Mouse (Mus musculus) stomach, postnatal 0 days (tissue): ENCODE measurements around the gene Rmnd5a. TPM values are rescaled to one million over a fixed set of nuclear protein-coding genes. Genes with fewer than 3 reads are reported as not detected.
A peak's percentile ranks its signal among the peaks of the same experiment; 100 is the strongest.

Experiments used
- ATAC-seq: fragments of 200-750 bp; cut with Nextera tagmentation; 2 replicates; pipeline ENCODE4 v1.8.0; 2017; ENCODE audit not compliant: low FRiP score, low TSS enrichment
- DNase-seq: peaks from one replicate; pipeline ENCODE4 v3.0.0-alpha.2; 2016; ENCODE audit warnings: low spot score
- H3K27ac ChIP-seq: fragments of 300-500 bp; sonication (generic); replicated peaks from 2 replicates; pipeline ENCODE4 v1.5.1; 2014; ENCODE audit warnings: mild to moderate bottlenecking, control low read depth
- H3K27me3 ChIP-seq: fragments of 300-500 bp; sonication (generic); 2 replicates; pipeline ENCODE4 v1.6.1; 2014; ENCODE audit warnings: low read length; ENCODE audit not compliant: control insufficient read depth, insufficient read depth
- H3K36me3 ChIP-seq: fragments of 300-500 bp; sonication (generic); 2 replicates; pipeline ENCODE4 v1.6.1; 2014; ENCODE audit warnings: low read length, mixed read lengths; ENCODE audit not compliant: control insufficient read depth, insufficient read depth
- H3K4me1 ChIP-seq: fragments of 300-500 bp; sonication (generic); replicated peaks from 2 replicates; pipeline ENCODE4 v1.6.1; 2014; ENCODE audit warnings: antibody characterized with exemption; ENCODE audit not compliant: control insufficient read depth, insufficient read depth
- H3K4me2 ChIP-seq: fragments of 300-500 bp; sonication (generic); replicated peaks from 2 replicates; pipeline ENCODE4 v1.6.1; 2014; ENCODE audit warnings: low read depth, mild to moderate bottlenecking, control low read depth, moderate library complexity
- H3K4me3 ChIP-seq: fragments of 300-500 bp; sonication (generic); 2 replicates; pipeline ENCODE4 v1.5.1; 2014; ENCODE audit warnings: low read depth, low read length, control low read depth
- H3K9ac ChIP-seq: fragments of 300-500 bp; sonication (generic); 2 replicates; pipeline ENCODE4 v1.6.1; 2014; ENCODE audit warnings: mild to moderate bottlenecking, low read length, control low read depth, mixed read lengths
- H3K9me3 ChIP-seq: fragments of 300-500 bp; sonication (generic); 2 replicates; pipeline ENCODE4 v1.6.1; 2016; ENCODE audit warnings: low read length; ENCODE audit not compliant: control insufficient read depth
- CTCF ChIP-seq: IDR thresholded peaks from 2 replicates; pipeline ENCODE4 v1.5.1; 2016; ENCODE audit warnings: antibody characterized with exemption, low read depth, mild to moderate bottlenecking, moderate library complexity
- EP300 ChIP-seq: optimal IDR thresholded peaks from 2 replicates; pipeline ENCODE3; 2016; ENCODE audit warnings: antibody characterized with exemption
- WGBS: fragments of 180-500 bp; shearing (Covaris S2); extraction: QIAGEN DNeasy Blood & Tissue Kit; methylation state at CpG from one replicate; pipeline ENCODE4 v1.1.7; 2014; 5-methylcytosine and 5-hydroxymethylcytosine counted together
- polyA plus RNA-seq: library from polyadenylated mRNA; unstranded; fragments of >200 nt; fragmentation: Nextera tagmentation; extraction: Ambion mirVana; gene quantifications from 2 replicates; pipeline ENCODE4 v1.2.1, GENCODE M21; 2015

The Rmnd5a gene
- polyA plus RNA-seq, 1 experiment from 2014 or later, result 11.3 TPM

GRCm38 (mm10) chr6:71439506-71440216, 776 bp downstream of the Rmnd5a start:
- WGBS, result 1% methylated on average over 52 of the region's 62 CpGs
- peak overlapping the region; percentile 99 for H3K27ac ChIP-seq
- H3K27me3 ChIP-seq, result no peaks in the 10 kb centered on the region
- H3K4me3 ChIP-seq, result peak overlapping the region; percentile 97
- H3K9ac ChIP-seq, result peak overlapping the region; percentile 97
- H3K4me1 ChIP-seq, result 0 out of 2 replicates have a peak, but pooled peaks cover 11% of the 10 kb centered on the region
- H3K9me3 ChIP-seq, result no peaks in the 10 kb centered on the region
- H3K36me3 ChIP-seq, result no peaks in the 10 kb centered on the region
- TF ChIP-seq EP300 (no peak), CTCF (no peak)
- ATAC-seq (peak; percentile 19; the same call in 1 of the 2 replicates), DNase-seq (no peak)
- H3K4me2 ChIP-seq, result peak overlapping the region; percentile 62

GRCm38 (mm10) chr6:71438070-71438469, 2.4 kb downstream of the Rmnd5a start:
- H3K36me3 ChIP-seq, result no peaks in the 10 kb centered on the region
- H3K27ac ChIP-seq, result no peak overlapping the region
- no peak for DNase-seq
- WGBS, result 50% methylated on average over 1 of the region's 1 CpGs
- ATAC-seq, result no peak
- H3K4me2 ChIP-seq, result peak overlapping the region; percentile 15
- H3K9ac ChIP-seq, result no peak overlapping the region
- TF ChIP-seq CTCF, result no peak
- TF ChIP-seq EP300, result no peak
- H3K27me3 ChIP-seq, result no peaks in the 10 kb centered on the region
- 0 out of 2 replicates have a peak, but pooled peaks cover 11% of the 10 kb centered on the region for H3K4me1 ChIP-seq
- H3K4me3 ChIP-seq, result 0 out of 2 replicates have a peak overlapping the region, but pooled peaks have one; percentile 10
- H3K9me3 ChIP-seq, result no peaks in the 10 kb centered on the region

- 76% methylated on average over 4 of the region's 4 CpGs for WGBS
- Histone ChIP-seq H3K36me3 (0 out of 2 replicates have a peak, but pooled peaks cover 4% of the 10 kb centered on the region), H3K9ac (no peak overlapping the region), H3K4me3 (no peak overlapping the region), H3K4me1 (no peaks in the 10 kb centered on the region), H3K9me3 (no peaks in the 10 kb centered on the region), H3K4me2 (no peak overlapping the region), H3K27me3 (no peaks in the 10 kb centered on the region), H3K27ac (no peak overlapping the region)
- no peak for TF ChIP-seq CTCF
- TF ChIP-seq EP300, result no peak
- DNase-seq (no peak), ATAC-seq (no peak)
Observed at GRCm38 (mm10) chr6:71427996-71428725, 12.3 kb downstream of the Rmnd5a start.

GRCm38 (mm10) chr6:71425681-71426080, 14.8 kb downstream of the Rmnd5a start:
- H3K36me3 ChIP-seq, result 0 out of 2 replicates have a peak, but pooled peaks cover 4% of the 10 kb centered on the region
- TF ChIP-seq EP300 (no peak), CTCF (no peak)
- ATAC-seq (no peak), DNase-seq (no peak)
- H3K4me1 ChIP-seq, result no peaks in the 10 kb centered on the region
- 86% methylated on average over 6 of the region's 6 CpGs for WGBS
- no peaks in the 10 kb centered on the region for H3K9me3 ChIP-seq
- H3K9ac ChIP-seq, result no peak overlapping the region
- no peak overlapping the region for H3K4me3 ChIP-seq
- H3K27ac ChIP-seq, result no peak overlapping the region
- H3K27me3 ChIP-seq, result no peaks in the 10 kb centered on the region
- H3K4me2 ChIP-seq, result no peak overlapping the region

- Histone ChIP-seq H3K9me3 (no peaks in the 10 kb centered on the region), H3K4me2 (no peak overlapping the region), H3K27me3 (no peaks in the 10 kb centered on the region), H3K9ac (no peak overlapping the region), H3K27ac (no peak overlapping the region), H3K36me3 (0 out of 2 replicates have a peak, but pooled peaks cover 4% of the 10 kb centered on the region), H3K4me1 (no peaks in the 10 kb centered on the region), H3K4me3 (no peak overlapping the region)
- ATAC-seq (no peak), DNase-seq (no peak)
- TF ChIP-seq CTCF (peak; percentile 73), EP300 (no peak)
- 90% methylated on average over 3 of the region's 3 CpGs for WGBS
Observed at GRCm38 (mm10) chr6:71423116-71423515, 17.3 kb downstream of the Rmnd5a start.

GRCm38 (mm10) chr6:71422162-71422561, 18.3 kb downstream of the Rmnd5a start:
- Histone ChIP-seq H3K4me2 (no peak overlapping the region), H3K4me3 (no peak overlapping the region), H3K4me1 (no peaks in the 10 kb centered on the region), H3K27ac (no peak overlapping the region), H3K9ac (no peak overlapping the region), H3K36me3 (no peaks in the 10 kb centered on the region), H3K27me3 (no peaks in the 10 kb centered on the region), H3K9me3 (no peaks in the 10 kb centered on the region)
- ATAC-seq (peak; percentile 72), DNase-seq (peak; percentile 34)
- TF ChIP-seq CTCF, result no peak
- WGBS, result 64% methylated on average over 3 of the region's 3 CpGs
